Mouse (Mus musculus) lung, postnatal 0 days (tissue): Measurements from ENCODE around the gene Otogl.

Experiments used
- CTCF ChIP-seq: IDR thresholded peaks from 2 replicates; pipeline ENCODE4 v1.5.1; 2016; ENCODE audit warnings: antibody characterized with exemption, mild to moderate bottlenecking
- EP300 ChIP-seq: IDR thresholded peaks from 2 replicates; pipeline ENCODE4 v1.6.1; 2016; ENCODE audit warnings: antibody characterized with exemption, mild to moderate bottlenecking, control low read depth

GRCm38 (mm10) chr10:107805203-107805602, 106.7 kb downstream of the Otogl start:
- TF ChIP-seq EP300 (no peak), CTCF (no peak)
